Mouse (Mus musculus) spleen, postnatal 4 days (tissue): ENCODE data around the gene Idnk.

ENCODE experiments used
- DNase-seq, 2 experiments: peaks; one replicate each; pipeline ENCODE4 v3.0.0; 2022; ENCODE audit warnings: low spot score in 2 of 2

The Idnk gene

DNA sequence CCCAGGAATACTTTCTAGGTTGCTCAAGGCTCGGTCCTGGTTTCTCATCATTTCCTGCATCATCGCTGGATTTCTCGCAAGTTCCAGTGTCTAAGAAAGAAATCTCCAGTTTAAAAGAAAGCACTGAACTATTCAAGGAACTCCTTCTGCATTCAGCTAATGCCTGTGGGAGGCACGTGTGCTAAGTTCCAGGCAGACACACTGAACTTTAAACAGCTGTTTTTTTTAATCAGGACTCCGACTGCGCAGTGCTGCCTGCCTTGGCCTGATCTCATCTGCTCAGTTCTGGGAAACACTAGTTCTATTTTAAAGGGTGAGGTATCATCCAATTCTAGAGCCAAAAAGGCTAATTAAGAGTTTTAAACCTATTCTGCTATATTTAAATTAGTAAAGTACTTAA is 34.7 kb downstream of the Idnk start:
- no peak for DNase-seq

DNA sequence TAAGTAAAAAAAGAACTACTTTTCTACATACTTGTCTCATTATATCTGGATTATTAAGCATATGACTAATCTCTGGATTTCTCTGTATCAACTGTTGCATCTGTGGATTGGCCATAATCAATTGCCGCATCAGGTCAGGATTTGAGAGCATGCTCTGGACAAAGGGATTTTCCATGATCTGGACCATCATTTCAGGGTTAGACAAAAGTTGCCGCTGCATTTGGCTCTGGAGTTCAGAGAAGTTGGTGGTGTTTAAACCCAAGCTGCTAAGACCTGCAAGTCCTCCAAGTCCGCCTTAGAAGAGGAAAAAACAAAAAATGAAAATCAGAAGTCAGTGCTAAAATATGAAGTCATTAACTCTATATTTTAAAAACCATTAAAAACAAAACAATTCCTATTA is 35.8 kb downstream of the Idnk start:
- no peak for DNase-seq

DNA sequence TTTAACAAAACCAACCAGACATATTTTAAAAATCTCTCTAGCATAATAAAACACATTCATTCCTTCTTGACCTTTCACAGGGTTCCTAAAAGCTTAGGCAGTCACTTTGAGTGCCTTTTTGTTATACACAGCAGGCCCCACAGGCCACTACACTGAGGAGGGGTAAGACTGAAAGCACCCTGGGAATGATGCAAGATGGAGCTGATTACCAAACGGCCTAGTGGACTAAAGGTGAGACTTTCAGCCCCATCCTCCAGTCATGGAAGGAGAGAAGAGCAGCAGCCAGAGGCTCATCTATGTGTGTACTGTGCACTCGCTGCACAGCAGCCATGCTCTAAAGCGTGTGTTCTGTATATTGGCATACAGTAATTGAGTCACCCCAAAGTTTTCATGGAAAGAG is 37.5 kb downstream of the Idnk start:
- no peak for DNase-seq

DNA sequence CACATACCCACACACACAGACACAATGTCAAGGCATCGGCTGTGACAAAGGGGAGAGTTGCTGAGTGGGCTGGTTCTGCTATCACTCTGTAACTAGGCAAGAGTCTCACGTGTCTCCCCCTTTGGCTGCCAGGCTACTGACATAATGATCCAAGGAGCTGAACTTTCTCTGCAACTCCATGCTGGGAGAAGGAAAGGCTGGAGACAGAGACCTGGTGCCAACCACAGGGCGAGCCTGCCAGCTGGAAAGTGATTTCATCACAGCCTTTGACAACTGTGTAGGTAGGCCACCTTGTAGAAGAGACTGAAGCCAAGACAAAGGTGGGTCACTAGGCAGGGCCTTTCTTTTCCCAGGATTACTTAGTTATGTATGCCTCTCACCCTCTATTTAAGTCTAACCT is 39.8 kb downstream of the Idnk start:
- DNase-seq = no peak

DNA sequence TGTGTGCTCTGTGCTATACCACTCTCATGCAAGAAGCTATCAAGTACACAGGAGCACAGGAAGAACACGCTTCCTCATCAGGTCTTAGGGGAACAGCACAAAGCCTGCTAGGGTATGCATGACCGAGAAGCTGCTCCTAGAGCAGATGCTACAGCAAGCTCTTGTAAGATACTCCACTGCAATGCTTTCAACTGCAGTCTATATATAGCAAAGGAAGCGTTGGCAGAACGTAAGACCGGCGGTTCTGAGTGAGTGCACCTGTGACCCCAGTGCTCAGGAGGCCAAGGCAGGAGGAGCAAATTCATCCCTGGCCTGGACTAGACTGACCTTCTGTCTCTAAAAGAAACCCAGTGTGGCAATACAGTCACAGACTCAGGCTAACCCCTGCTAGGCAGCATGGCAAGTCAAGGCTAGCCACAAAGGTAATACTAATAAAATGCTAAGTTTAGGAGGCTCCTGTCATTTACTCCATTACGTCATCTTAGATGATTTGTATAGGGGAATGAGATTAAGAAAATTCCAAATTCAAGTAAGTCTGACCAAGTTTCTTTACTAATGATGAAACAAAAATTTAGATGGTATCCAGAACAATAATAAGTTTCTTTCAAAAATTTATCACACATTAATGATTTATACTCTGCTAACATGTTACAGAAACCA is 40.7 kb downstream of the Idnk start:
- DNase-seq = no peak

DNA sequence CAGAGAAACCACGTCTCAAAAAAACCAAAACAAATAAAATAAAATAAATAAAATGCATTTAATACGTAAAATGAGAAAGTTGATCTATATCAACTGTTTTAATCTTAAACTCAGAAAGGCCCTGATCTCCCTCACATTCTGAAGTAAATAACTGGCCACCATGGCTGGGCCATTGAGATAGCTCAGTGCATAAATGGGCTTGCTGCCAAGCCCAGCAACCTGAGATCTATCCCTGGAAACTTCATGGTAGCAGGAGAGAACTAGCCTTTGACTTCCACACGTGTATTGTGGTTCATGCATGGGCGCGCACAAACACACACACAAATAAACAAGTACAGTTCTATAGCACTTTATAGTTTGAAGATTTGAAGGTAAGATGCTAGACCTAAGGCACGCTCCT is 43.9 kb downstream of the Idnk start:
- DNase-seq = no peak

DNA sequence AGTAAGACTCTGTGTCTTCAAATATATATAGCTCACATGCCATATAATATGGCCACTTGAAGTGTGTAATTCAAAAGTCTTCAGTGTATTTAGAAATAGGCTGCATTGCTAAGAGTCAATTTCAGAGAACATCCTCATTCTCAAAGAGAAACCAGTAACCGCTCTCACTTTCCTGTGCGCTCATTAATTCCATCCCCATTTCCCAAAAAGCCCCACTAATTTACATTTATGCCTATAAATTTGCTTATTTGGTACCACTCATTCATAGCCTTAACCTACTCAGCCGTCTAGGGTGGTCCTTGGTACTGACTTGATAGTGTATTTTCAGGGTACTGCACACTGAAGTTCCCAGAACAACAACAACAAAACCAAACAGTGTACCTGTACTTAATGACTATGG is 44.5 kb downstream of the Idnk start:
- no peak for DNase-seq

DNA sequence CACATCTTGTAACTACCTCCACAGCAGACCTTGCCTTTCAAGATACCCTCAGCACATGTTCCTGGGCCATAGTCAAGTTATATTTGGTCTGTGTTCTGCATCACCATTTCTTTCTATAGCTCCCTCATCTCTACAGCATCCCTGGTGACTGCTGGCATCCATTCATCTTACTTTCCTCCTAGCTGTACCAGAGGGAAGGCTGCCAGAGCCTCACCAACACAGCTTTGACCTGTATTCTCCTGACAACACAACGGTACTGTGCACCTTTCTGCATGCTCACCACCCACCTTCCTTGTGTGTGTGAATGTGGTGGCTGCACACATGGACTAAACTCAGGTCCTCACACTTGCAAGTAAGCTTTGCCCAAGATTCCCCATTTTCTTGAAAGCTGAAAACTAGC is 45.5 kb downstream of the Idnk start:
- no peak for DNase-seq

DNA sequence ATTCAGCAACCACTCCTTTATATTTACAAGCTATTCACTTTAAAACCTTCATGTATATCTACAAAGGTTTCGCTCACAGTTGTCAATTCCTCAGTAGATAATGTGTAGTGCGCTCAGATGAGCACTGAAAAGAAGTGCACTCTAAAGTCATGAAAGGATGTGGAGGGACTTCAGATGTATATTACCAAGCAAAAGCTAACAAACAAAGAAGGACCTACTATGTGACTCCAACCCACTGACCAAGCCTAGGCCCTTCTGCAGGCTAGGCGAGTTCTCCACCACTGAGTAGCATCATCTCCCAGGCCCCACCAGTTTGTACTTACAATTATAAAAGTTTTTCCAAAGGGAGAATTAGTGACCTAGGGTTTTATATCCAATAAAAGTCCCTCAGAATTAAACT is 46.8 kb downstream of the Idnk start:
- no peak for DNase-seq

DNA sequence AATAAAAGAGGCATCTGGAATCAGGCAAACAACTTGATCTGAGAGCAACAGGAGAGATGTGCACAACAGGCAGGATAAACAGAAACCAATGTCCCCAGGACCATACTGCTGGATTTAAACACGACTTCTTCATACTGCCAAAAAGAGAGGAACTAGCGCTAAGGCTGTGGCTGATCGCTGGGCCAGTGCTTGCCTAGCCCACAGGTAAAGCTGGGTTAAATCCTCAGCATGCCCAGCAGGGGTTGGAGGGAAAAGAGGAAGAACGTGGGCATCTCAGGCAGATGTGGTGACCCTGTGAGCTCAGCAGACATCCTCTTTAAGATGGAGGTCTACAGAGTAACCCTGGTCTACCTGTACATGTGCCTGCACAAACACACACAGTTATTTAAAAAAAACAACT is 47.5 kb downstream of the Idnk start:
- DNase-seq = no peak

DNA sequence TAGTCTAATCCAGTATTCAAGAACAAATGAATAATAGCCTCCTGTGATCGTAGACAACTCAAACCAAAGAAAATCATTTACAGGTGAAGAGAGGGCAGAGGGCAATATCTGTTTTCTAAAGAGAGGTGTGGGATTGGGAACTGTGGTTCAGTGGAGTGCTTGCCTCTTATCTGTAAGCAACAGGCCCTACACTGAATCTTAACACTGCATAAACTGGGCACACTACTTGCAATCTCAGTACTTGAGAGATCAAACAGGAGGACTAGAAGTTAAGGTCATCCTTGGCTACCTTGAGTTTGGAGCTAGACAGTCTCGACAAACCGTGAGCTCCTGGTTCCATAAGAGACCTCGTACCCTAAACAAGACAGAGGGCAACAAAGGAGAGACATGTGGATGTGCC is 48.6 kb downstream of the Idnk start:
- no peak for DNase-seq

DNA sequence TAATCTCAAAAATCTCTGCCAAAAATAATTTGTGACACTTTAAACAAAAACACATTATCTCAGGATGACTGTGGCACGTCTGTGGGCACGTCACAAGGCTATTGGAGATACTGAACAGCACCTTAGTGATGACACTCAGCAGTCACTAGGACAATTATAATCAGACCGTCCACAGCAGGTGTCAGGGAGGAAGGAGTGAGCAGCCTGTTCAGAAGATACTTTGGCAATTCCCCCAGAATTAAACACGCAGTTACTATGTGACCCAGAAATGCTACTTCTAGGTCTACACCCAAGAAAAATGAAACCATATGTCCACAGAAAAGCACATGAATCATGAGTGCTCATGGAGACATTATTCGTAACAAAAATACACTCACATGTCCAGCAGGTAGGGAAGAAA is 53.0 kb downstream of the Idnk start:
- no peak for DNase-seq

DNA sequence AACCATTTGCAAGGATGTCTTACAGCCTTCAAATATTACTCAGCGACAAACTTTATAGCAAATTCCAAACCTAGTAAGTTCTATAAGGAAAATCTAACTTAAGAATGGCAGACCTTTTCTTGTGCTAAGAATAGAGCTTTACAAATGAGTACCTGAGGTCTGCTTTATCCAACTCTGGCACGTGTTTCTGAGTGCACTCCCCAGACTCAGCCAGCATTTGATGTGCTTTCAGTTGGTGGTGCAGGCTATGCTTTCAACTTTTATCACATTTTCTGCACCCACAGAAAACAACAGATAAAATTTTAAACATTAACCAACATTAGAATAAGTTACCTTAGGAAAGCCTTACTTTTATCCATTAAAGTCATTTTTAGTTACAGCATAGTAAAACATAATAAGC is 55.1 kb downstream of the Idnk start:
- DNase-seq = no peak

DNA sequence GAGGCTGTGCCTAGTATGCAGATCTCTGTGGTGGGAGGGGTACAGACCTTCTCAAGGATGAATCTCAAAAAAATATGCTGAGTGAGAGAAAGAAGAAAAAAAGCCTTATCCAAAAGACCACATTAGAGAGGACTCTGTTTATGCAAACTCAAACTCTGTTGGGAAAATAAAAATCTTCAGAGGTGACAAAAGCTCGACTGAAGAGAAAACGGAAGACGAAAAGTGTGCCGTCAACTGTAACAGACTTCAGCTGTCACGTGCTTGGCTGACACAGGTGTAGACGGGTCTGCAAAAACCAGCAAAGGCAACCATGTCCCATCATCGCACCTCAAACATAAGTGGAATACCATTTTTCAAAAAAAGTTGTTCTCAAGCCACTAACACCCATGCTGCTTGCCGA is 56.4 kb downstream of the Idnk start:
- DNase-seq = no peak
